Mouse (Mus musculus): Measurements from ENCODE around the gene Fam118b. TPM values are rescaled to one million over a fixed set of nuclear protein-coding genes. Genes with fewer than 3 reads are reported as not detected.
A peak's percentile ranks its signal among the peaks of the same experiment; 100 is the strongest.

Fam118b gene
- polyA plus RNA-seq, 1 experiment, result 79.5 TPM

DNA sequence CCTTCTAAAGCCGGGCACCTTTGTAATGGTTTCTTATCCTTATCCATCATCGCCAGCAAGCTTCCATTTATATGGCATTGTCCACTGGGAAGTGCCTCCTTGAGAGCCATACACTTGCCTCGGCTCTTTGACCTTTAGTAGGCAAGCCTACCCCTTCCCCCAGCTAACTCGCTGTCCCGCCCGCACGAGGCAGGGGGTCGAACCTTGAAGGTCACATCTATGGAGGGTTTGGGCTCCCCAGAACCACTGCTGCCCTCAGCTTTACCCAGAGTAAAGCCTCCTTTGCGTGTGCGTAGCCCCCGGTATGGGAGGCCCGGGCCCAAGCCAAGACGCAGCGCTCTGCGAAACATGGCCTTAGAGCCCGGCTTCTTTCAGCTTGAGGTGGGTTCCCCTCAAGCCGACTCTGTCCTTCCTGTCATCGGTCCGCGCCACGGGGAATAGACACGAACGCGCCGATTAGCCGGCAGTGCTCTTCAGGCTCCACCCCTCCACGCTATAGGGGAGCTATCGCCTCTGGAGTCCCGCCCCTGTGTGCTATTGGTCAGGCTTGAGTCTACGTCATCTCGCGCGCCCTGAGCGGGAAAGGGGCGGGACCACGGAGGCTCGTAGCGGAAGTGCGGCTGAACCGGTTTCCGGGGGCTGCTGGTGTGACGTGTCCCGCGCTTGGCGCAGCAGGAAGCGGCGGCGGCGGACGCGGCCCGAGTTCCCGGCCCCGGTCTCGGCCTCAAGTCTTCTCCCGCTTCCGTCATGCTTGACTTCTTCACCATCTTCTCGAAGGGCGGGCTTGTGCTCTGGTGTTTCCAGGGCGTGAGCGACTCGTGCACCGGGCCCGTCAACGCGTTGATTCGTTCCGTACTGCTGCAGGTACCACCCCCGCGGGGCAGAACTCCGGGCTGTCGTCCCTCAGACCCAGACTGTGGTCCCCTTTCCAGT lies 56.8 kb downstream of the Fam118b start, which contains the start of gene Foxred1:
Foxred1 (minus strand) TSS at position 514 of the 933 bp plus-strand sequence.
- Histone ChIP-seq H3K4me1 (ENCODE audit: control insufficient read depth, insufficient read depth, low read length) (peaks cover 4% of the 10 kb centered on the region; the same call in 1 of the 2 replicates), H3K4me3 (ENCODE audit: control insufficient read depth, low read depth, low read length) (peak within 1 kb of the TSS; percentile 96), H3K36me3 (ENCODE audit: control insufficient read depth, insufficient read depth, low read length) (peaks cover 2% of the 10 kb centered on the region; the same call in 1 of the 2 replicates), H3K27ac (ENCODE audit: control insufficient read depth, insufficient read depth, low read depth, low read length) (peak within 1 kb of the TSS; percentile 93), H3K27me3 (ENCODE audit: control insufficient read depth, insufficient read depth, low read length) (no peaks in the 10 kb centered on the region)
- TF ChIP-seq CTCF (IDR thresholded peaks at IDR 0.05; ENCODE audit: control insufficient read depth, insufficient read depth, insufficient replicate concordance, low read depth, low read length) (no peak), POLR2A (IDR thresholded peaks at IDR 0.05; ENCODE audit: control insufficient read depth, low read depth, low read length) (peak; percentile 90)

DNA sequence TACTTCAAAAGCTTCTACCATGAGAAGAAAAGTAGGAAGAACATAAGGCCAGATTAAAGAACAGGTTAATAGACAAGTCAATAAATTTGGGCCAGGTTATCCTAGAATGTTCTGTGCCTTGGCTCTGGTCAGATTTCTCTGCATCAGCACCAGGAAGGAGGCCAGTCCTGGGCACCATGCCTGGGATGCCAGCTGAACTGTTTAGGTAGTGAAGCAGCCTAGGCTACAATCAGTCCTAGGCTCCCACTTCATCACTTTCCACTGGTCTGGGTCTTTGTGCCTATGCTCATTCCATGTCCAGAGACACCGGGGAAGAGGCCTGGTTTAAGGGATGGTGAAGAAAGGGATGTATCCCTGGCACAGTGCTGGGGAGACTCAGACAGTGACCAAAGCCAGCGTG lies 63.2 kb downstream of the Fam118b start:
- TF ChIP-seq CTCF (IDR thresholded peaks at IDR 0.05; ENCODE audit: control insufficient read depth, insufficient read depth, insufficient replicate concordance, low read depth, low read length) (no peak), POLR2A (IDR thresholded peaks at IDR 0.05; ENCODE audit: control insufficient read depth, low read depth, low read length) (no peak)
- Histone ChIP-seq H3K4me3 (ENCODE audit: control insufficient read depth, low read depth, low read length) (no peak overlapping the region), H3K36me3 (ENCODE audit: control insufficient read depth, insufficient read depth, low read length) (peaks cover 4% of the 10 kb centered on the region), H3K4me1 (ENCODE audit: control insufficient read depth, insufficient read depth, low read length) (peaks cover 3% of the 10 kb centered on the region), H3K27me3 (ENCODE audit: control insufficient read depth, insufficient read depth, low read length) (no peaks in the 10 kb centered on the region), H3K27ac (ENCODE audit: control insufficient read depth, insufficient read depth, low read depth, low read length) (no peak overlapping the region)

DNA sequence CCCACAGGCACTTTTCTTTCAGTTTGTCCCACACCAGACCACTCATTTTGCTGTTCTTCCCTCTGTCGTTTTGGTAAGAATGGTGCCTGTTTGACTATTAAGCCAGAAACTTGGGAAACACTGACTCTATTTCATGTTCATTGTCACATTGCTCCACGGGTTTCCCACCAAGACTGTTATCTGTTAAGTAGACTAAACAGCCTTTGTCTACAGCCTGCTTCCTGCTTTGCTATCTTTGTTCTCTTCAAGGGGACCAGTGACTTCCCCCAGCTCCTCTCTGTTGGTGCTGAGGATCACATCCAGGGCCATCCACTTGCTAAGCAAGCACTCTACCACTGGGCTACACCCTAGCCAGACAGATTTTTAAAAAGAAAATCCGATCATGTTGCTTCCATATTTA lies 64.1 kb downstream of the Fam118b start:
- Histone ChIP-seq H3K4me1 (ENCODE audit: control insufficient read depth, insufficient read depth, low read length) (peaks cover 5% of the 10 kb centered on the region), H3K36me3 (ENCODE audit: control insufficient read depth, insufficient read depth, low read length) (peaks cover 4% of the 10 kb centered on the region), H3K4me3 (ENCODE audit: control insufficient read depth, low read depth, low read length) (no peak overlapping the region), H3K27ac (ENCODE audit: control insufficient read depth, insufficient read depth, low read depth, low read length) (no peak overlapping the region), H3K27me3 (ENCODE audit: control insufficient read depth, insufficient read depth, low read length) (no peaks in the 10 kb centered on the region)
- TF ChIP-seq CTCF (IDR thresholded peaks at IDR 0.05; ENCODE audit: control insufficient read depth, insufficient read depth, insufficient replicate concordance, low read depth, low read length) (no peak), POLR2A (IDR thresholded peaks at IDR 0.05; ENCODE audit: control insufficient read depth, low read depth, low read length) (no peak)

DNA sequence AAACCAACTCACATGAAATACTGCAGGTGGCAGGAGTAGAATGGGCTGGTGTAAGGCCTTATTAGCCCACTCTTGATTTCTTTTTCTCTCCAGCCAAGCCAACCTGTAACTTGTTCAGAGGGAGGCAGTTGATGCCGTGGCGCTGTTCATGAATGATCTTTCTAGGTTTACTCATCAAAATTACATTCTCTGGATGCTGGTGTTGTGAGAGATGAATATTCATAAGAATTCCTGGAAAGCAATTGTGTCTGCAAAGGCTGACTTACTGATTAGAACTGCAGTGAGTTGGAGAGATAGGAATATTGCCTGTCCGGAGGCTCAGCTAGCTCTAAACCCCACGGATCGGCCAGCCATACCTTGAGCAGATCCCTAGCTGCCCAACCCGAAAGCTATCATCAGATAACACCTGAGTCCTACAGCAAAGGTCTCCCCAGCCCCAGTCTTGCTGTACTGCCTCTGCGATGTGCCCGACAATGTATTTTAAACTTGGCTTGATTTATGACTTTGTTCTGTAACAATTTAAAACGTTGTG lies 67.0 kb downstream of the Fam118b start:
- no peak overlapping the region for H3K27ac ChIP-seq (ENCODE audit: control insufficient read depth, insufficient read depth, low read depth, low read length)
- TF ChIP-seq CTCF (IDR thresholded peaks at IDR 0.05; ENCODE audit: control insufficient read depth, insufficient read depth, insufficient replicate concordance, low read depth, low read length) (no peak), POLR2A (IDR thresholded peaks at IDR 0.05; ENCODE audit: control insufficient read depth, low read depth, low read length) (no peak)
- peaks cover 3% of the 10 kb centered on the region for H3K36me3 ChIP-seq (ENCODE audit: control insufficient read depth, insufficient read depth, low read length)
- H3K4me3 ChIP-seq (ENCODE audit: control insufficient read depth, low read depth, low read length), result peak overlapping the region; percentile 80; the same call in 1 of the 2 replicates
- peaks cover 5% of the 10 kb centered on the region for H3K4me1 ChIP-seq (ENCODE audit: control insufficient read depth, insufficient read depth, low read length)
- H3K27me3 ChIP-seq (ENCODE audit: control insufficient read depth, insufficient read depth, low read length), result no peaks in the 10 kb centered on the region

DNA sequence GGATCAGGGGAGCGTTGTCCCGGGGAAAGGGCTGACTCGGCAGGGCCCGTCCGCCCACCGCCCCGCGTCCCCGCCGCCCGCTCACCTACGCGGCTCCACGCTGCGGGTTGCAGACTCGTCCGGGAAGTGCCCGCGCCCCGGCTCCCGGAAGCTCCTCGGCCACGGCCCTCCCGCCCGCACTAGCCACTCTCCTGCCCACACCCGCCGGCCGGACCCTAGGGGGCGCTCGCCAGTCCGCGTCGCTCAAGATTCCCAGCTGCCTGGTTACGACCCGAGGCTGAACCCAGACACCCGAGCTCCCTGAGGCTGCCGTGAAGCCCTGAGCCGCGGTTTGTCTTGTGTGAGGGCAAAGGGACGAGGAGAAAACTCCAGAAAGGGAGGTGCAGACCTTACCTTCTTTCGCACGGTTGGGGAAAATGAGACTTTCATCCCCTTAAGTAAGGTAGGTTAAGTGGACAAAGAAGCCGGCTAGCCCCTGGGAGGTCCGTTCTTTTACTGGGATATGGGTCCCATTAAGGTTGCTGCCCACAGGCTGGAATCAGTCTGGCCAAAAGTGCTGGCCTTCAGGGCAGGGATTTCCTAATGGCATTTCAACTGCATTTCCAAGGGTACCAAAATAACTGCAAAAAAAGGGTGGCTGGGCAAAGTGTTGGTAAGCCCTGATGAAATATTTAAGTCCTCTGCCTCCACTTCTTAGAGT lies 67.7 kb downstream of the Fam118b start, which contains the start of the genes Srpr and Tirap:
Srpr (plus strand) TSS at position 404 of the 700 bp plus-strand sequence.
Tirap (minus strand) TSS at position 520 of the 700 bp plus-strand sequence.
- peak within 1 kb of the TSS; percentile 80 for H3K4me3 ChIP-seq (ENCODE audit: control insufficient read depth, low read depth, low read length)
- peaks cover 5% of the 10 kb centered on the region for H3K4me1 ChIP-seq (ENCODE audit: control insufficient read depth, insufficient read depth, low read length)
- TF ChIP-seq CTCF (IDR thresholded peaks at IDR 0.05; ENCODE audit: control insufficient read depth, insufficient read depth, insufficient replicate concordance, low read depth, low read length) (peak; percentile 76), POLR2A (IDR thresholded peaks at IDR 0.05; ENCODE audit: control insufficient read depth, low read depth, low read length) (no peak)
- H3K27me3 ChIP-seq (ENCODE audit: control insufficient read depth, insufficient read depth, low read length), result no peaks in the 10 kb centered on the region
- peaks cover 2% of the 10 kb centered on the region for H3K36me3 ChIP-seq (ENCODE audit: control insufficient read depth, insufficient read depth, low read length)
- H3K27ac ChIP-seq (ENCODE audit: control insufficient read depth, insufficient read depth, low read depth, low read length), result no peak within 1 kb of the TSS

DNA sequence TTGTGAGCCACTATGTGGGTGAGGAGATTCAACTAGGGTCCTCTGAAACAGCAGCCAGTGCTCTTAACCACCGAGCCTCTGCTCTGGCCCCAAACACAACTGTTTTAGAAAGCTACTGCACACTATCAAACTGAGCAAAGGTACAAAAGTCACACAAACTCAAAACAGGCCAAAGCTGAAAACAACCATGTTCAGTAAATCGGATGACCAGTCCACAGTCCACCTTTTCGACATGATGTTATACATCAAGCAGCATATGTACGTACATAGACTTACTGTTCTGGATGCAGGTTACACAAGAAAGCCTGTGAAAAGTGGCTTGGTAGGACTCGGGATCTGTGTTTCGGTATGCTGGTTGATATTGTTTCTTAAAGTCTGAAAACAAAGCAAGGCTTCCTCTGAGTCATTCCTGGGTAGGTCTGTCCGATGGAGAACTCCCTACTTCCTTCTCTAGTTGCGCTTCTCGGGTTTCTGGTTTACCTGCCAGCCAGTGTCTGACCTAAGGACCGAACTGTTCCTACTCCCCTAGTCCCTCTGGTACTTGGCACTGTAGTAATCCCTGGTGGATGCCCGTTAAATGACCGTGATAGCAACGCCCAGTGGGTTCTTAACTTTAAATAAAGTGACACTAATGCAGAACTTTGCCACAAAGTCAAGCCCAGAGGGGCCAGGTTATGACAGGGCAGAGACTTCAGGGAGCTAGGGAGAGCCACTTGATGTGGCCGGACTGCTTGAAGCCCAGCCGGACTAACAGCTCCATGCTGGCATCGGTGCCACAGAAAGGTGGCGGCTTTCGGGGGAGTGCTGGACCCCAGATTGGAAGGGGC lies 68.4 kb downstream of the Fam118b start:
- H3K36me3 ChIP-seq (ENCODE audit: control insufficient read depth, insufficient read depth, low read length), result no peaks in the 10 kb centered on the region
- H3K27me3 ChIP-seq (ENCODE audit: control insufficient read depth, insufficient read depth, low read length), result no peaks in the 10 kb centered on the region
- H3K4me1 ChIP-seq (ENCODE audit: control insufficient read depth, insufficient read depth, low read length), result peaks cover 5% of the 10 kb centered on the region
- no peak overlapping the region for H3K27ac ChIP-seq (ENCODE audit: control insufficient read depth, insufficient read depth, low read depth, low read length)
- H3K4me3 ChIP-seq (ENCODE audit: control insufficient read depth, low read depth, low read length), result peak overlapping the region; percentile 80
- no peak for TF ChIP-seq CTCF (IDR thresholded peaks at IDR 0.05; ENCODE audit: control insufficient read depth, insufficient read depth, insufficient replicate concordance, low read depth, low read length)
- no peak for TF ChIP-seq POLR2A (IDR thresholded peaks at IDR 0.05; ENCODE audit: control insufficient read depth, low read depth, low read length)

All from testis, adult 2 months (tissue).